Mouse (Mus musculus): Measurements from ENCODE around the gene Bricd5. TPM values are rescaled to one million over a fixed set of nuclear protein-coding genes. Genes with fewer than 3 reads are reported as not detected.

Gene Bricd5
- polyA plus RNA-seq, 1 experiment from 2014 or later, result 0.46 TPM

DNA sequence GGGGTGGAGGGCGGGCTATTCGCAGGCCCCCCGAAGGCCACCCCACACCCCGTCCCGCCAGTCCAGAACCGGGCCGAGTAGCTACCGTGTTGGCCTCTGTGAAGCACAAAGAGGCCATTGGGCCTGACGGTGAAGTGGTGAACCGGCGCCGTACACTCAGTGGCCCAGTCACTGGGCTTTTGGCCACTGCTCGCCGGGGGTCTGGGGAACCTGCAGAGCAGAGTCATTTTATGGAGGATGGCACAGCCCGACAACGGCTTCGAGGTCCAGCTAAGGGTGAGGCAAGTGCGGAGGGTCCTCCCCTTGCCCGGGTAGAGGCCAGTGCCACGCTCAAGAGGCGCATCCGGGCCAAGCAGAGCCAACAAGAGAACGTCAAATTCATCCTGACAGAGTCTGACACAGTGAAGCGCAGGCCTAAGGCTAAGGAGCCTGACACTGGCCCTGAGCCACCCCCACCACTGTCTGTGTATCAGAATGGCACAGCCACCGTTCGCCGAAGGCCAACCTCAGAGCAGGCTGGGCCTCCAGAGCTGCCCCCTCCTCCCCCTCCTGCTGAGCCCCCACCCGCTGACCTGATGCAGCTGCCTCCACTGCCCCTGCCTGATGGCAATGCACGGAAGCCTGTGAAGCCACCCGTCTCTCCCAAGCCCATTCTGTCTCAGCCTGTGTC is 31.7 kb downstream of the Bricd5 start:
- no peak for ATAC-seq (ENCODE audit: insufficient read depth, low FRiP score)
- Histone ChIP-seq H3K27me3 (ENCODE audit: control insufficient read depth, insufficient read depth, low read length) (no peaks in the 10 kb centered on the region), H3K4me3 (replicated peaks; ENCODE audit: low read length) (no peak overlapping the region), H3K9me3 (replicated peaks; ENCODE audit: control insufficient read depth, low read length) (no peaks in the 10 kb centered on the region), H3K4me1 (ENCODE audit: control insufficient read depth, insufficient read depth, low read length) (peaks cover 8% of the 10 kb centered on the region; the same call in 1 of the 2 replicates), H3K9ac (ENCODE audit: low read length) (no peak overlapping the region), H3K36me3 (ENCODE audit: control insufficient read depth, insufficient read depth, low read length) (peaks cover 16% of the 10 kb centered on the region; the same call in 1 of the 2 replicates), H3K27ac (ENCODE audit: low read length) (no peak overlapping the region), H3K4me2 (ENCODE audit: low read depth, low read length) (no peak overlapping the region)
- WGBS, result 91% methylated on average over 30 of the region's 30 CpGs

GRCm38 (mm10) chr17:24506332-24507070 is 32.8 kb downstream of the Bricd5 start:
- WGBS, result 28% methylated on average over 36 of the region's 36 CpGs
- no peak overlapping the region for H3K27ac ChIP-seq (ENCODE audit: low read length)
- no peak overlapping the region for H3K9ac ChIP-seq (ENCODE audit: low read length)
- 0 out of 2 replicates have a peak overlapping the region, but pooled peaks have one; percentile 5 for H3K4me2 ChIP-seq (ENCODE audit: low read depth, low read length)
- H3K4me3 ChIP-seq (replicated peaks; ENCODE audit: low read length), result no peak overlapping the region
- H3K36me3 ChIP-seq (ENCODE audit: control insufficient read depth, insufficient read depth, low read length), result peaks cover 16% of the 10 kb centered on the region; the same call in 1 of the 2 replicates
- H3K4me1 ChIP-seq (ENCODE audit: control insufficient read depth, insufficient read depth, low read length), result peaks cover 8% of the 10 kb centered on the region; the same call in 1 of the 2 replicates
- no peaks in the 10 kb centered on the region for H3K27me3 ChIP-seq (ENCODE audit: control insufficient read depth, insufficient read depth, low read length)
- no peaks in the 10 kb centered on the region for H3K9me3 ChIP-seq (replicated peaks; ENCODE audit: control insufficient read depth, low read length)
- ATAC-seq (ENCODE audit: insufficient read depth, low FRiP score), result 0 out of 2 replicates have a peak, but pooled peaks have one; percentile 23

DNA sequence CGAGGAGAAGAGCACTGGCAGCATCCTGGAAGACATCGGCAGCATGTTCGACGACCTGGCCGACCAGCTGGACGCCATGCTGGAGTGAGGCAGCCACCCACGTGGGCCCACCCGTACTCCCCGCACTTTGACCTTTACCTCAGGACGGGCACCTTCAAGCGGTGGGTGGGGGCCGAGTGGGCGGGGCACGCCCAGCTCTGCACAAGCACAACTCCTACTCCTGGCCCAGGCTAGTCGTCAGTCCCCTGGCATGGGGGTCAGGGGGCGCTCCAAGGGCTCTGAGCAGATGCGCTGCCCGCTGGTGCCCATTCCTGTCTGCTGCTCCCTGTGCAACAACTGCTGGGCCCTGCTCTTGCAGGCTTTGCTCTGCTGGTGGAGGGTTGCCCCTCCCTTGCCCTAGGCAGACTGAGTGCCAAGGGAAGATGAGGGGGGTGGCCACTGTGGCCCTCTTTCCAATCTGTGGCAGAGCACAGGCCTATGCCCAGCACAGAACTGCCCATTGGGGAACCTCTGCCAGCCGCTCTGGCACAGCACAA is 33.5 kb downstream of the Bricd5 start:
- no peak overlapping the region for H3K27ac ChIP-seq (ENCODE audit: low read length)
- no peak overlapping the region; the same call in 1 of the 2 replicates for H3K9ac ChIP-seq (ENCODE audit: low read length)
- no peaks in the 10 kb centered on the region for H3K27me3 ChIP-seq (ENCODE audit: control insufficient read depth, insufficient read depth, low read length)
- WGBS, result 45% methylated on average over 19 of the region's 19 CpGs
- peaks cover 16% of the 10 kb centered on the region; the same call in 1 of the 2 replicates for H3K36me3 ChIP-seq (ENCODE audit: control insufficient read depth, insufficient read depth, low read length)
- no peak overlapping the region for H3K4me3 ChIP-seq (replicated peaks; ENCODE audit: low read length)
- no peak for ATAC-seq (ENCODE audit: insufficient read depth, low FRiP score)
- no peak overlapping the region for H3K4me2 ChIP-seq (ENCODE audit: low read depth, low read length)
- H3K4me1 ChIP-seq (ENCODE audit: control insufficient read depth, insufficient read depth, low read length), result peaks cover 8% of the 10 kb centered on the region; the same call in 1 of the 2 replicates
- H3K9me3 ChIP-seq (replicated peaks; ENCODE audit: control insufficient read depth, low read length), result no peaks in the 10 kb centered on the region

GRCm38 (mm10) chr17:24507806-24508460 is 34.2 kb downstream of the Bricd5 start:
- H3K27ac ChIP-seq (ENCODE audit: low read length), result no peak overlapping the region
- no peak for ATAC-seq (ENCODE audit: insufficient read depth, low FRiP score)
- H3K9me3 ChIP-seq (replicated peaks; ENCODE audit: control insufficient read depth, low read length), result no peaks in the 10 kb centered on the region
- WGBS, result 73% methylated on average over 12 of the region's 12 CpGs
- H3K4me2 ChIP-seq (ENCODE audit: low read depth, low read length), result no peak overlapping the region
- peaks cover 16% of the 10 kb centered on the region; the same call in 1 of the 2 replicates for H3K36me3 ChIP-seq (ENCODE audit: control insufficient read depth, insufficient read depth, low read length)
- H3K4me1 ChIP-seq (ENCODE audit: control insufficient read depth, insufficient read depth, low read length), result peaks cover 8% of the 10 kb centered on the region; the same call in 1 of the 2 replicates
- H3K27me3 ChIP-seq (ENCODE audit: control insufficient read depth, insufficient read depth, low read length), result no peaks in the 10 kb centered on the region
- no peak overlapping the region for H3K9ac ChIP-seq (ENCODE audit: low read length)
- no peak overlapping the region for H3K4me3 ChIP-seq (replicated peaks; ENCODE audit: low read length)

DNA sequence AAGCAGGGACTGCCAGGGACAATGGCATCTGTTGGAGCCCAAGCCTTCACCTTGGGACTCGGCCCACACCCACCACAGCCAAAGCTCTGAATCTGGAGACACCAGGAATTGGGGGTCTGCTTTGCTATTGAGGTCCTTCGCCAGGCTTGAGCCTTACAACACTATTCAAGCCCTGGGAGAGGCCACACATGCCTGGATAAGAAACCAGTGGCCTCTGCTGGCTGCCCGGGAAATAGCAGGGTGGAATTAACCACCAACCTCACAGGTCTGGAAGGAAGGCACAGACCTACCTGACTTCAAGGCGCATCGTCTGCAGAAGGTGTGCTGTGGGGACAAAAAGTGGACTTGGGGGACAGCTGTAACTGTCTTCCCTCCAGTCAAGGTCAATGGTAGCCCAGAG is 39.9 kb downstream of the Bricd5 start:
- Histone ChIP-seq H3K4me1 (ENCODE audit: control insufficient read depth, insufficient read depth, low read length) (no peaks in the 10 kb centered on the region), H3K4me2 (ENCODE audit: low read depth, low read length) (0 out of 2 replicates have a peak overlapping the region, but pooled peaks have one; percentile 10), H3K9me3 (replicated peaks; ENCODE audit: control insufficient read depth, low read length) (no peaks in the 10 kb centered on the region), H3K27ac (ENCODE audit: low read length) (no peak overlapping the region), H3K9ac (ENCODE audit: low read length) (peak overlapping the region; percentile 46; the same call in 1 of the 2 replicates), H3K36me3 (ENCODE audit: control insufficient read depth, insufficient read depth, low read length) (peaks cover 31% of the 10 kb centered on the region), H3K4me3 (replicated peaks; ENCODE audit: low read length) (no peak overlapping the region), H3K27me3 (ENCODE audit: control insufficient read depth, insufficient read depth, low read length) (no peaks in the 10 kb centered on the region)
- 53% methylated on average over 5 of the region's 5 CpGs for WGBS
- peak; percentile 64; the same call in 1 of the 2 replicates for ATAC-seq (ENCODE audit: insufficient read depth, low FRiP score)

DNA sequence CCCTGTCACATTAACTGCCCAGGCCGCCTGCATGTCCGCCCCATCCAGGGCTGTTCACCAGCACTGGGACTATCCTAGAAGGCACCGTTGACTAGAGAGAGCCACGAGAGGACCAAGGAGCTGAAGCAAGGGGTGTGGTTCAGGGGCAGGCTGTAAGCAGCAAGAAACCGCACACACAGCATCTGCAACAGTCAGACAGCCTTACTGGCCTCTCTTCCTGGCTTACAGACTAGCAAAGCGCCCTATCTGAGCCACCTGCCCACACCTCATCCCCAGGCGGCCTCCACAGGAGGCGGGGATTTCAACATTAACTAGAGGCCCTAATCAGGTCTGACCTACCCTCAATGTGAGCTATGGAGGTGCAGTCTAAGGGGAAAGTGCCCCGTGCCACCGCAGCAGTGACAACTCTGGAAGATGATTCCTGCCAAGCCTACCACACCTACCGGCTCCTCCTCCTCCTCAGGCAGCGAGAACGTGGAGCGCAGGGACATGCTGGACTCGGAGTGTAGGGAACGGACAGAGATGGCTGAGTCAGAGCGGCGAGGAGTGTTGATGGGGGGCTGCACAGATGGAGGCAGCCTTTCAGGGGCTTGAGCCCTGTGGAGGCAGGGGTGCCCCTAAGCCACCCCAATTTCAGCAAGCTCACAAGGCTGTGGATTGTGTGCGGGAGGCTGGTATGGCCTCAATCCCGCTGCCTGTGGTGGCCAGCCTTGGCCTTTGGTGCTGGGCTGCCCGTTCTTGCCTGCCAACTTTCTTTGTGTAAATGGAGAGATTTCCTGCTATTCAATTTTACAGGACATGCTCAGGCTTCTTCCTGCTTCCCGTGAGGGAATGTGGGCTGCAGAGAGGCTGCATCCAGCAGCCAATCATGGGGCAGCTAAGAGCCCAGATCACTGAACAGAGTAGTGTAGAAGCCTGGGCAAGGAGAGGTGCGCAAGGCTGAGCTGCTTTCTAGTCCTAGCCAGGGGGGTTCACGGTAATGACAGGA is 40.9 kb downstream of the Bricd5 start:
- H3K9ac ChIP-seq (ENCODE audit: low read length), result peak overlapping the region; percentile 46
- peaks cover 23% of the 10 kb centered on the region for H3K36me3 ChIP-seq (ENCODE audit: control insufficient read depth, insufficient read depth, low read length)
- WGBS, result 82% methylated on average over 24 of the region's 24 CpGs
- H3K27ac ChIP-seq (ENCODE audit: low read length), result peak overlapping the region; percentile 50; the same call in 1 of the 2 replicates
- no peaks in the 10 kb centered on the region for H3K9me3 ChIP-seq (replicated peaks; ENCODE audit: control insufficient read depth, low read length)
- no peaks in the 10 kb centered on the region for H3K4me1 ChIP-seq (ENCODE audit: control insufficient read depth, insufficient read depth, low read length)
- peak overlapping the region; percentile 10; the same call in 1 of the 2 replicates for H3K4me2 ChIP-seq (ENCODE audit: low read depth, low read length)
- ATAC-seq (ENCODE audit: insufficient read depth, low FRiP score), result peak; percentile 19; the same call in 1 of the 2 replicates
- 0 out of 2 replicates have a peak overlapping the region, but pooled peaks have one; percentile 5 for H3K4me3 ChIP-seq (replicated peaks; ENCODE audit: low read length)
- H3K27me3 ChIP-seq (ENCODE audit: control insufficient read depth, insufficient read depth, low read length), result no peaks in the 10 kb centered on the region

DNA sequence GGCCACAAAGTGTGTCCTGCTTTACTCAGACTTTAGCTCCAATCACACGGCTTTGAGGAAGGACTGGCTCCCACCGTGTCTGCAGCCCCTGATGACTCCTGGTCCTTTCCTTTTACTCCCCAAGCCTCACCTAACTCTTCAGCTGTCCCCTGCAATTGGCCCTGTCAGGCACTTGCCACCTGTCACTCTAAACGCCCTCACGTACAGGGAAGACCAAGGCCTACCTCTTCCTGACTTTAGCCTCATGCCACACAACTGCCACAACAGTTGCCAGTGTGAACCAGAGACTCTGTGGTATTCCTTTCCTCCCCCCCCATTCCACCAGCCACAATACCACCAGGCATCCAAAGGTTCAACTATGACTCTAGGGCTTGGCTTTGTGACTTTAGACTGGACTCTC is 46.8 kb downstream of the Bricd5 start:
- Histone ChIP-seq H3K36me3 (ENCODE audit: control insufficient read depth, insufficient read depth, low read length) (peaks cover 16% of the 10 kb centered on the region; the same call in 1 of the 2 replicates), H3K9ac (ENCODE audit: low read length) (no peak overlapping the region), H3K27me3 (ENCODE audit: control insufficient read depth, insufficient read depth, low read length) (no peaks in the 10 kb centered on the region), H3K4me3 (replicated peaks; ENCODE audit: low read length) (no peak overlapping the region), H3K4me1 (ENCODE audit: control insufficient read depth, insufficient read depth, low read length) (peaks cover 4% of the 10 kb centered on the region; the same call in 1 of the 2 replicates), H3K4me2 (ENCODE audit: low read depth, low read length) (no peak overlapping the region), H3K9me3 (replicated peaks; ENCODE audit: control insufficient read depth, low read length) (no peaks in the 10 kb centered on the region), H3K27ac (ENCODE audit: low read length) (no peak overlapping the region)
- WGBS, result 88% methylated on average over 4 of the region's 4 CpGs
- ATAC-seq (ENCODE audit: insufficient read depth, low FRiP score), result no peak

DNA sequence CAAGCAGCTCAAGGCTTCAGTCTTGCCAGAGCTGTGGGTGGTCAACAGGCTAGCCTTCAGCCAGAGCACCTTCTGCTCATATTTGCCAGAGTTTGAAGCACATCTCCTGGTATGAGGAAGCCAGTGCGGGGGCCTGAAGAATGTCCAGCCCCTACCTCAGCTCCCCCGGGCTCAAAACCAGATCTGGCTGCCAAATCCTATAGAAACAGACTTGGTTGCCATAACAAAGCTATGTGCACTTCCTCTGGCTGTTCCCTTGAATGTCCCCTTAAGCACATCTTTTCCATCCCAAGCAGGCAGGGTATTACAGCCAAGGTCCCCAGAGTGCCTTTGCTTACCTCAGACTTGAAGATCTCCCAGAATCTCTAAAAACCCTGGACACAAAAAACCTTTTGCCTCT is 51.0 kb downstream of the Bricd5 start:
- Histone ChIP-seq H3K36me3 (ENCODE audit: control insufficient read depth, insufficient read depth, low read length) (0 out of 2 replicates have a peak, but pooled peaks cover 2% of the 10 kb centered on the region), H3K9me3 (replicated peaks; ENCODE audit: control insufficient read depth, low read length) (no peaks in the 10 kb centered on the region), H3K4me2 (ENCODE audit: low read depth, low read length) (0 out of 2 replicates have a peak overlapping the region, but pooled peaks have one; percentile 2), H3K4me3 (replicated peaks; ENCODE audit: low read length) (no peak overlapping the region), H3K27ac (ENCODE audit: low read length) (peak overlapping the region; percentile 43; the same call in 1 of the 2 replicates), H3K9ac (ENCODE audit: low read length) (peak overlapping the region; percentile 43), H3K4me1 (ENCODE audit: control insufficient read depth, insufficient read depth, low read length) (peaks cover 23% of the 10 kb centered on the region), H3K27me3 (ENCODE audit: control insufficient read depth, insufficient read depth, low read length) (no peaks in the 10 kb centered on the region)
- no peak for ATAC-seq (ENCODE audit: insufficient read depth, low FRiP score)
- WGBS, result 53% methylated on average over 2 of the region's 2 CpGs

All from stomach, embryonic 16.5 days (tissue).